Mouse (Mus musculus): Measurements from ENCODE around the gene Gpr132. TPM values are rescaled to one million over a fixed set of nuclear protein-coding genes. Genes with fewer than 3 reads are reported as not detected.

Gpr132 gene
- total RNA-seq (2021): under 1 TPM in 1 of 2 experiments, not detected in 1; 0.18 TPM
- long read RNA-seq, experiment 1: 0 reads
- long read RNA-seq, experiment 2: 0 reads

DNA sequence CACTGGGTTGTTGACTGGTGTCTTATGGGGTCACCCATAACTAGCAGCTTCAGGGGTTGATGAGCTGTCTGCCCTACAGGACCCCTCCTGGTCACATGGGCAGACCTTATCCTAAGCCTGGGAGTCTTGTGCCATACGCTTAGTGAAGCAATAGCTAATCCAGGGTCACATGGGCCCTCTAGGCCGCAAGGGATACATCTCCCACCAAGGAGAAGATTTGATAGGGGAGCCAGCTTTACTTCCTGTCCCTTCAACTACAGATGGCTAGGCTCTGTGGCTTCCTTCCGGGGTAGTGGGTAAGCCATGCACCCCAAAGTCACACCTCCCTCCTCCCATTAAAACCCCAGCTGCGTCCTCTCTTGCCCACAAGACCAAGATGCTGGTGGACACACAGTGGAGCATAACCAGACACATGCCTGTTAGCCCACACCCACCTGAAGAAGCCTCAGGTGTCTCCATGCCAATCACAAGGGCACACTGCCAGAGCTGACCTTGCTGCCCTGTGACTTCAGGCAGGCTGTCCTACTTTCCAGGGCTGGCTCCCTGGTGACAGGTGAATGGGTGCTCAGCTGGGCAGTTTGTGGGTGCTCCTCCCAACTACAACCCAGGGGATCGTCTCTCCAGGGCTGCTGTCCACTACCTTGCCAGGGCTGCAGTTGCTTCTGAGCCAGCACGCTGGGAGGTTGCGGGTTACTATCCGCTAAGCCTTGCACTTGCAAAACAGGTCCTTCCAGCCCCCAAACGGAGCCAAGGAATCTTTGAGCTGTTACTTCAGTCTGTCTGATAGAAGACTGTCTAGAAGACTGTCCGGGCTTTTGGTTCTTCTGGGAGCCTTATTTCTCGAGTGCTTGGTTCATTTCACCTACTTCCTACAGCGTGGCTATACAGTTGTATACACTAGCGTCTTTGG, at the start of gene Gpr132:
Gene Gpr132, minus strand, starts transcription at position 51 of the 910 bp plus-strand sequence.
- intact Hi-C loops (cut with DNase I): no loop called here
- Histone ChIP-seq H3K27ac (no peak within 1 kb of the TSS), H3K4me3 (no peak within 1 kb of the TSS)
- no peak for TF ChIP-seq CTCF (IDR thresholded peaks at IDR 0.05)
- no peak for DNase-seq (ENCODE audit: extremely low spot score in 1 of 2, low spot score in 2 of 2)

DNA sequence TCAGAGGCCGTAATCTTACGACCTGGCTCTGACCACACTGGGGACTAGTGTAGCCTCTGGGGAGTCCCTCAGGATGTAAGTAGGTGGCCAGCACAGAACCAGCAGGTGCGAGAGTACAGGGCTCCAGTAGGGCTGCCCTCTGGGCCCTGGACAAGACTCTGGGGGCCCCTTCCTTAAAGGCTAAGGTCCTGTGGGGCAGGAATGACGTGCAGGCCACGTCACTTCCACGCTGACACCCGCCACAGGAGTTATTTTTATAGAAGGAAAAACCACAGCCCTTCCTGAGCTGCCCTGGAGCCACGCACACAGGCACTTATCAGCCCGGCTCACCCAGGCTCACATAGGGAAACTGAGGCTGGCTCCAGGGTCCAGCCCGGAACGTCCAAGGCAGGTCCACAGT, 49.5 kb upstream of the Gpr132 start:
- DNase-seq (ENCODE audit: extremely low spot score in 1 of 2, low spot score in 2 of 2): no peak
- intact Hi-C loops (cut with DNase I): no loop called here
- Histone ChIP-seq H3K27ac (peak overlapping the region; percentile 13), H3K4me3 (no peak overlapping the region)
- no peak for TF ChIP-seq CTCF (IDR thresholded peaks at IDR 0.05)

- intact Hi-C loops (cut with DNase I): no loop called here
- Histone ChIP-seq H3K4me3 (no peak overlapping the region), H3K27ac (peak overlapping the region; percentile 13)
- no peak for DNase-seq (ENCODE audit: extremely low spot score in 1 of 2, low spot score in 2 of 2)
- no peak for TF ChIP-seq CTCF (IDR thresholded peaks at IDR 0.05)
These were observed 48.8 kb upstream of the Gpr132 start for GRCm38 (mm10) chr12:112916698-112917400.

DNA sequence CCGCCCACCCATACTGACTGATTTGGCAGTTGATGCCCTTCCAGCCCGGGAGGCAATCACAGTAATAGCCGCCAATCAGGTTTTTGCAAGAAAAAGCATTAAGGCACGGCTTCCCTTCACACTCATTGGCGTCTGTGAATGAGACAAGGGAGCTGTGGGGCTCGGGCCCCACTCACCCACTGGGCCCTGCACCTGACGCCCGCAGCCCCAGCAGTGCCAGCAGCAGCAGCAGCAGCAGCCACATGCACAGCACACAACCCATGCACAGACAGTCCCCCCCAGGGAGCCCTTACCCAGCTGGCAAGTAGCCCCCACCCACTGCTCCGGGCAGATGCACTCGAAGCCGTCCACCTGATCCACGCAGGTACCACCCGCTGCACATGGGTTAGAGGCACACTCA, 47.6 kb upstream of the Gpr132 start:
- Histone ChIP-seq H3K4me3 (no peak overlapping the region), H3K27ac (no peak overlapping the region)
- no peak for TF ChIP-seq CTCF (IDR thresholded peaks at IDR 0.05)
- intact Hi-C loops (cut with DNase I): no loop called here
- no peak for DNase-seq (ENCODE audit: extremely low spot score in 1 of 2, low spot score in 2 of 2)

DNA sequence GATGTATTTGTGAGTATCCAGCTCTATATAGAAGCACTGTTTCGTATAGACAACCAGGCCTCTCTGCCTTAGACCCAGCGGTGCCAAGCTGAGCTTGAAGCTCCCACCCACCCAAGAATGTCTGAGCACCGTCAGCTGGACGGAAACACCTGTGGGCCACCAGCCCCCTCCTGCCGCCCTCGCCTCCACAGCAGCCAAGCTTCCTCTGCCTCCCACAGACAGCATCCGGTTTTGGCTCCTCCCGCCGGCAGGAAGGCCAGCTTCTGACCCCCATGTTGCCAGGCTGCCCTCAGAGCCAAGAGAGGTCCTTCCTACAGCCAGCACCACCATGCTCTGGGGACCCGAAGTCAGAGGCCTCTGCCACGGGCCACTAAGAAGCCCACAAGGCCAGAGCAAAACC, 46.5 kb upstream of the Gpr132 start:
- H3K27ac ChIP-seq: no peak overlapping the region
- no peak overlapping the region for H3K4me3 ChIP-seq
- intact Hi-C loops (cut with DNase I): no loop called here
- no peak for DNase-seq (ENCODE audit: extremely low spot score in 1 of 2, low spot score in 2 of 2)
- TF ChIP-seq CTCF (IDR thresholded peaks at IDR 0.05): no peak

DNA sequence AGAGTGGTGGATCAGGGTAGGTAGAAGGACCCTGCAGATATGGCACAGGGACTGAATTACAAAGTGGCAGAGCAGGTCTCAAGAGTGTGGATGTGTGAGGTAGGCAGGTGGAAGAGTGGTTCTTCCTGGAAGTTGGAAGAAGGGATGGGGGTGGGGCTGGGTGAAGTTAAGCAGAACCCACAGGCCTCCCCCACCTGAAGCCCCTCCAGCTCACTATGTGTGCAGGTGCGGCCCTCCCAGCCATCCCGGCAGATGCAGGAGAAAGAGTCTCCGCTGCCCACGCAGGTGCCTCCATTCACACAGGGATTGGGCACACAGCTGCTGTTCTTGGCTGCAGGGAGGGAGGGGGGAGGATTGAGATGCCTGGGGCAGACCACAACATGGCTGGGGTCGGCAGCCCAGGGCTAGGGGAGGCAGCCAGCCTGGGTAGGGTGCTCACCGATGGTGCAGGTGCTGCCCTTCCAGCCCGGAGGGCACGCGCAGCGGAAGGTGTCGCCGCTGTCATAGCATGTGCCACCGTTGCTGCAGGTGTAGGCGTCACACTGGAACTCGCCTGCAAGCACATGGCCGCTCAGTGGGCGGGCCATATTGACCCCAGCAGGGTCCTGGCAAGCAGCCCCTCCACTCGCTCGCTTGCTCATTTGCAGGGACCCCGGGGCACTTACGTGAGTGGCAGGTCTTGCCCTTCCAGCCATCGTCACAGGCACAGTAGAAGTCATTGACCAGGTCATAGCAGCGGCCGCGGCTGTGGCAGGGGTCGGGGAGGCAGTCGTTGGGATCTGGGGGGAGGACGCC, 45.1 kb upstream of the Gpr132 start:
- no peak for DNase-seq (ENCODE audit: extremely low spot score in 1 of 2, low spot score in 2 of 2)
- intact Hi-C loops (cut with DNase I): no loop called here
- Histone ChIP-seq H3K27ac (no peak overlapping the region), H3K4me3 (no peak overlapping the region)
- TF ChIP-seq CTCF (IDR thresholded peaks at IDR 0.05): no peak

DNA sequence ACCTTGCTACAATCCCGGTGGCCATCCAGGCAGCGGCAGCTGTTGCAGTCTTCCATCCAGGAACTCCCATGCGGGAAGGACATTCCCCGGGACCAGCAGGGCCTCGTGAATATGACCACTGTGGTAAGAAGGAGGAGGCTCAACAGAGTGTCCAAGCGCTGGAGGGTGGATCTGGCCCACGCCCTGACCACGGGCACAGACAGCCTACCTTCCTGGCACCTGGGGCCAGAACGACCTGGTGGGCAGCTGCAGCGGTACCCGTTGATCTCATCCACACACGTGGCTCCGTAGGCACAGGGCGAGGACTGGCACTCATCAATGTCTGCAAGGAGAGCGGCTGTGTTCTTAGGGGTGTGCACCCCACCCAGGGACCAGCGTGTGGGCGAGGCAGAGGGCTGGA, 43.7 kb upstream of the Gpr132 start:
- TF ChIP-seq CTCF (IDR thresholded peaks at IDR 0.05): no peak
- Histone ChIP-seq H3K27ac (no peak overlapping the region), H3K4me3 (no peak overlapping the region)
- intact Hi-C loops (cut with DNase I): no loop called here
- no peak for DNase-seq (ENCODE audit: extremely low spot score in 1 of 2, low spot score in 2 of 2)

GRCm38 (mm10) chr12:112908991-112909390, 41.0 kb upstream of the Gpr132 start:
- Histone ChIP-seq H3K4me3 (no peak overlapping the region), H3K27ac (no peak overlapping the region)

DNA sequence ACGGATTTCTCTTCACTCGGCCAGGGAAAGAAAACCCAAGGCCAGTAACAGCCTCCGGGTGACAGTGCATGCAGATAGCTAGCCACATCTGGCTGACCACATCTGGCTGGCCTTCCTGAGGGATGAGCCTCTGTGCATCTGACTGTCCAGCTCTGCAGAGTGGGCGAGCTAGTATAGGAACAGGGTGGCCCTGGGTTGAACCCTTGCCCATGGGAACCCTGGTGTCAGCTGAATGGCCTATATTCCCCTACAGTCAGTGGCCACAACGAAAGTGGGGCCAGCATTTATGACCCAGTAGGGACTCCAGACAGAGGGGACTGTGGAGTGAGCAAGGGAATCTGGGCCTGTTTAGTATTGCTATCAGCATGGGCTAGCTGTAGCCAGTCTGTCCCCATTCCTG, 37.0 kb upstream of the Gpr132 start:
- intact Hi-C loops (cut with DNase I): no loop called here
- no peak for DNase-seq (ENCODE audit: extremely low spot score in 1 of 2, low spot score in 2 of 2)
- TF ChIP-seq CTCF (IDR thresholded peaks at IDR 0.05): no peak
- H3K4me3 ChIP-seq: no peak overlapping the region
- H3K27ac ChIP-seq: no peak overlapping the region

More at GRCm38 (mm10) chr12:112908991-112909390, 41.0 kb upstream of the Gpr132 start:
- TF ChIP-seq CTCF (IDR thresholded peaks at IDR 0.05): no peak
- no peak for DNase-seq (ENCODE audit: extremely low spot score in 1 of 2, low spot score in 2 of 2)
- intact Hi-C loops (cut with DNase I): no loop called here

DNA sequence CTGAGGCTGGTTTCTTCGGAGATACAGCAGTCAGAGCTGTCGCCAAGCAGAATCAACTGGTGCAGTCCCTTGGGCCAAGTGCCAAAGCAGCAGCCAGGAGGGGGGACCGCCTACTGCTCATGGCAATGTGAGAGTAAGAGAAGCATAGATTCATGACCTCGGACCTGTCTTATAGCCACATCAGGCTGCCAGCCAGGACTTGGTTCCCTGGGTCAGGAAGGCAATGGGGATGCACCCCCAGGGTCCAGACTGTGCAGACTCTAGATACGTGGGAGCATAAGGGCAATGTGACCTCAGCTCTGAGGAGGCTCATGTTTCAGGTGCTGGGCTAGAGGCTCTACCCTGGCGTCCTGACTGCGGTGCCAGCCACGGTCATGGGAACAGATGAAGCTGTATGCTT, 35.9 kb upstream of the Gpr132 start:
- TF ChIP-seq CTCF (IDR thresholded peaks at IDR 0.05): no peak
- intact Hi-C loops (cut with DNase I): no loop called here
- DNase-seq (ENCODE audit: extremely low spot score in 1 of 2, low spot score in 2 of 2): no peak
- no peak overlapping the region for H3K4me3 ChIP-seq
- no peak overlapping the region for H3K27ac ChIP-seq

DNA sequence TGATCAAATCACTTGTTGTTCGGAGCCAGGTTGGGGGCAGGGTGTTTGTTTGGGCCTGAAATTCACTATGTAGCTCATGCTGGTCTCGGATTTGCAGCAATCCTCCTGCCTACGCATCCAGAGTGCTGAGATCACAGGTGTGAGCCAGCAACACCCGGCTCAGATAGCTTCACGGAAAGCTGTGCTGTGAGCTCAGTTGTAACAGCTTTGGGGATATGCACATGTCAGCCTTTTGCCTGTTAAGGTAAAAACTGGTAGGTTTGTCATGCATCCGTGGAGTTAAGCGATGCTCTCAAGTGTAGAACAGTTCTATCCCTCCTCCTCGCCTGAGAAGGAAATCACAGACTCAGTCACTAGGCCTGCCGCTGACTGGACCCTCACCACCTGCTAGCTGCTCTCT, 32.6 kb upstream of the Gpr132 start:
- peak; percentile 58 to 60 for DNase-seq (ENCODE audit: extremely low spot score in 1 of 2, low spot score in 2 of 2)
- intact Hi-C loops (cut with DNase I): no loop called here
- no peak overlapping the region for H3K4me3 ChIP-seq
- TF ChIP-seq CTCF (IDR thresholded peaks at IDR 0.05): no peak
- no peak overlapping the region for H3K27ac ChIP-seq

- no peak overlapping the region for H3K4me3 ChIP-seq
- DNase-seq (ENCODE audit: extremely low spot score in 1 of 2, low spot score in 2 of 2): no peak
- TF ChIP-seq CTCF (IDR thresholded peaks at IDR 0.05): no peak
- intact Hi-C loops (cut with DNase I): no loop called here
- H3K27ac ChIP-seq: no peak overlapping the region
These were observed 30.9 kb upstream of the Gpr132 start for GRCm38 (mm10) chr12:112898960-112899359.
